Mouse (Mus musculus) adrenal gland, adult 2 months (tissue): Measurements from ENCODE around the gene Fibp. TPM values are rescaled to one million over a fixed set of nuclear protein-coding genes. Genes with fewer than 3 reads are reported as not detected.

Source experiments
- DNase-seq: peaks from one replicate; pipeline ENCODE4 v3.0.0; 2021
- polyA plus RNA-seq: library from polyadenylated mRNA; depleted of rRNA; stranded (reverse); fragments of >200 nt; gene quantifications from 2 replicates; pipeline ENCODE4 v1.2.3, GENCODE M21; 2012
- total RNA-seq, 2 experiments: library from RNA; stranded (reverse); gene quantifications; 2 replicates each; pipeline ENCODE4 v1.2.3; 2021

Gene Fibp
- total and polyA plus RNA-seq, 3 experiments, result 85.1 to 94.8 (median 89.9) TPM

GRCm38 (mm10) chr19:5463791-5464562, 3.6 kb downstream of the Fibp start:
- DNase-seq, result peak; percentile 65

GRCm38 (mm10) chr19:5465037-5465436, 4.6 kb downstream of the Fibp start:
- no peak for DNase-seq

- DNase-seq, result no peak
These were observed 6.6 kb downstream of the Fibp start for GRCm38 (mm10) chr19:5466916-5467500.

GRCm38 (mm10) chr19:5468374-5468773, 8.0 kb downstream of the Fibp start, which contains the start of gene Ctsw:
TSS of gene Ctsw (minus strand) at chr19:5468507.
- no peak for DNase-seq

- DNase-seq, result no peak
These were observed 11.4 kb downstream of the Fibp start for GRCm38 (mm10) chr19:5471846-5472245.

- DNase-seq, result no peak
These were observed 12.4 kb downstream of the Fibp start for GRCm38 (mm10) chr19:5472857-5473256.

GRCm38 (mm10) chr19:5473720-5474119, 13.3 kb downstream of the Fibp start, which contains the start of gene Efemp2:
TSS of gene Efemp2 (plus strand) at chr19:5473954.
- peak; percentile 94 for DNase-seq

- DNase-seq, result peak; percentile 72
These were observed 14.1 kb downstream of the Fibp start for GRCm38 (mm10) chr19:5474281-5475068.

- DNase-seq, result no peak
These were observed 14.8 kb downstream of the Fibp start for GRCm38 (mm10) chr19:5475069-5475714.

GRCm38 (mm10) chr19:5477004-5477667, 16.7 kb downstream of the Fibp start:
- peak; percentile 69 for DNase-seq

- DNase-seq, result peak; percentile 81
These were observed 17.4 kb downstream of the Fibp start for GRCm38 (mm10) chr19:5477668-5478300.

GRCm38 (mm10) chr19:5480016-5480415, 19.6 kb downstream of the Fibp start:
- DNase-seq, result no peak

GRCm38 (mm10) chr19:5481398-5481797, 21.0 kb downstream of the Fibp start:
- no peak for DNase-seq

- no peak for DNase-seq
These were observed 23.3 kb downstream of the Fibp start for GRCm38 (mm10) chr19:5483386-5484359.

GRCm38 (mm10) chr19:5484496-5484895, 24.1 kb downstream of the Fibp start:
- no peak for DNase-seq

GRCm38 (mm10) chr19:5485371-5485770, 25.0 kb downstream of the Fibp start:
- no peak for DNase-seq

- no peak for DNase-seq
These were observed 25.4 kb downstream of the Fibp start for GRCm38 (mm10) chr19:5485821-5486220.

GRCm38 (mm10) chr19:5486286-5486685, 25.9 kb downstream of the Fibp start:
- DNase-seq, result no peak

- no peak for DNase-seq
These were observed 26.4 kb downstream of the Fibp start for GRCm38 (mm10) chr19:5486771-5487170.
